Mouse (Mus musculus) erythroblast, embryonic 14.5 days (primary cell): ENCODE measurements around the gene Gm10570.

Experiments used
- GATA1 ChIP-seq: IDR thresholded peaks from 2 replicates; pipeline ENCODE4 v1.6.1; 2012; ENCODE audit warnings: low read length, inconsistent platforms, mixed read lengths
- TAL1 ChIP-seq: IDR thresholded peaks from 3 replicates; pipeline ENCODE4 v1.6.1; 2012; ENCODE audit warnings: low read length, inconsistent platforms, mixed read lengths

DNA sequence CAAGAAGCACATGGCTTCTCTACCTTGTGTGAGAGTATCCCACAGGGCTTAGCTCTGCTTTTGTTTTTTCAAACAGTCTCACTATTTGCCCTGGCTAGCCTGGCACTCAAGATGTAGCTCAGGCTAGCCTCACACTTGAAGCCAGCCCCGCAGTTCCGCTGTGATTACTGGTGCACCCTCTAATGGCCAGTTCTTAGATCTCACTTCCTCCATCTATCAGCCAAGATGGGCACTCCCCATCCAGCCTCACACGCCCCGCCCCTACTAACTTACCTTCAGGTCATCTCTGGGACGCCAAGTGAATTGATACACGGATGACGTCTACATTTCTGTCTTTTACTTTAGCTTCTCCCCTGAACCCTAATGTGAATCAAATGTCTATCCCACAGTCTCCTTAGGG, 11.1 kb upstream of the Gm10570 start:
- TF ChIP-seq GATA1, result no peak
- TF ChIP-seq TAL1, result no peak
